Mouse (Mus musculus): ENCODE data around the gene Tbl1x.

GRCm38 (mm10) chrX:77566739-77567138, 55.9 kb downstream of the Tbl1x start:
- TF ChIP-seq CTCF (IDR thresholded peaks at IDR 0.05; ENCODE audit: borderline replicate concordance, control insufficient read depth, extremely low read depth, insufficient read depth, low read length, poor library complexity) (no peak), POLR2A (IDR thresholded peaks at IDR 0.05; ENCODE audit: control insufficient read depth, extremely low read depth, insufficient read depth, low read length, poor library complexity) (no peak)

All from thymus, adult 2 months (tissue).